Comparison of ENCODE assay signal across 11 mouse cellular contexts in genomic region chr5:12583293-12583834, GRCm38 (mm10).
DNase-seq lines count a peak whose midpoint lies in the region; ATAC-seq and TF ChIP-seq lines count a peak whose summit lies in the region.
"Had no signal": no experiment of that assay in that cellular context is flagged by ENCODE, and none has a peak within 500 bp of the region (broad histone marks: within the 10 kb centered on the region; RNA-seq: fewer than 3 reads in every experiment).

No protein-coding gene starts in this region.

- no peak overlapping the region for H3K9ac ChIP-seq in forebrain, embryonic 14.5 days (ENCODE audit: low read length)
- H3K9ac ChIP-seq in forebrain, postnatal 0 days, result no peak overlapping the region
- no peak overlapping the region for H3K9ac ChIP-seq in lung, postnatal 0 days (replicated peaks; ENCODE audit: low read depth)
- no peak overlapping the region for H3K9ac ChIP-seq in embryonic facial prominence, embryonic 13.5 days

- 0 out of 2 replicates have a peak, but pooled peaks cover 2% of the 10 kb centered on the region for H3K9me3 ChIP-seq in forebrain, embryonic 14.5 days (replicated peaks; ENCODE audit: control insufficient read depth, low read length)
- H3K9me3 ChIP-seq in forebrain, postnatal 0 days (ENCODE audit: low read length), result no peaks in the 10 kb centered on the region
- no peaks in the 10 kb centered on the region for H3K9me3 ChIP-seq in lung, postnatal 0 days (ENCODE audit: low read length)
- no peaks in the 10 kb centered on the region for H3K9me3 ChIP-seq in embryonic facial prominence, embryonic 13.5 days
- no peaks in the 10 kb centered on the region for H3K9me3 ChIP-seq in midbrain, embryonic 10.5 days (replicated peaks)
- H3K9me3 ChIP-seq: heart, embryonic 10.5 days; hindbrain, embryonic 10.5 days had no signal

- H3K4me1 ChIP-seq in forebrain, embryonic 14.5 days (ENCODE audit: control insufficient read depth, insufficient read depth, low read length), result no peaks in the 10 kb centered on the region
- no peaks in the 10 kb centered on the region for H3K4me1 ChIP-seq in forebrain, postnatal 0 days (ENCODE audit: insufficient read depth)
- no peaks in the 10 kb centered on the region for H3K4me1 ChIP-seq in lung, postnatal 0 days (ENCODE audit: insufficient read depth, low read depth, low read length)
- H3K4me1 ChIP-seq in embryonic facial prominence, embryonic 13.5 days, result peaks cover 15% of the 10 kb centered on the region
- no peaks in the 10 kb centered on the region; the same call in 1 of the 2 replicates for H3K4me1 ChIP-seq in midbrain, embryonic 10.5 days
- H3K4me1 ChIP-seq: heart, embryonic 10.5 days had no signal

- no peak for ATAC-seq in forebrain, embryonic 14.5 days
- ATAC-seq in forebrain, postnatal 0 days, result no peak
- ATAC-seq in lung, postnatal 0 days, result no peak
- no peak for ATAC-seq in embryonic facial prominence, embryonic 13.5 days (ENCODE audit: insufficient number of reproducible peaks, insufficient read depth, low FRiP score, low TSS enrichment, low read depth)

- peak; percentile 22 for DNase-seq in forebrain, embryonic 14.5 days (ENCODE audit: low spot score)
- no peak for DNase-seq in forebrain, postnatal 0 days
- DNase-seq in lung, postnatal 0 days (ENCODE audit: low spot score), result peak; percentile 17
- DNase-seq in lung, adult 18-20 months, result no peak
- DNase-seq in midbrain, embryonic 10.5 days (ENCODE audit: low spot score), result no peak
- no peak for DNase-seq in left cerebral cortex, postnatal 10 days (ENCODE audit: extremely low spot score in 1 of 2, low spot score in 2 of 2)
- DNase-seq: left cerebral cortex, postnatal 4 days had no signal

- no peaks in the 10 kb centered on the region for H3K36me3 ChIP-seq in forebrain, embryonic 14.5 days (ENCODE audit: control insufficient read depth, insufficient read depth, low read length)
- no peaks in the 10 kb centered on the region for H3K36me3 ChIP-seq in forebrain, postnatal 0 days (ENCODE audit: insufficient read depth)
- no peaks in the 10 kb centered on the region for H3K36me3 ChIP-seq in lung, postnatal 0 days (ENCODE audit: insufficient read depth, low read length)
- peaks cover 9% of the 10 kb centered on the region; the same call in 1 of the 2 replicates for H3K36me3 ChIP-seq in embryonic facial prominence, embryonic 13.5 days
- H3K36me3 ChIP-seq in myocyte (ENCODE audit: control insufficient read depth, insufficient read depth), result peaks cover 8% of the 10 kb centered on the region
- no peaks in the 10 kb centered on the region for H3K36me3 ChIP-seq in midbrain, embryonic 10.5 days
- H3K36me3 ChIP-seq: heart, embryonic 10.5 days; hindbrain, embryonic 10.5 days had no signal

- H3K4me3 ChIP-seq in forebrain, embryonic 14.5 days (ENCODE audit: low read depth, low read length), result no peak overlapping the region
- H3K4me3 ChIP-seq in forebrain, postnatal 0 days (ENCODE audit: low read depth, low read length), result no peak overlapping the region
- no peak overlapping the region for H3K4me3 ChIP-seq in lung, postnatal 0 days (ENCODE audit: low read depth, low read length)
- no peak overlapping the region for H3K4me3 ChIP-seq in embryonic facial prominence, embryonic 13.5 days
- no peak overlapping the region for H3K4me3 ChIP-seq in myocyte
- no peak overlapping the region for H3K4me3 ChIP-seq in midbrain, embryonic 10.5 days
- H3K4me3 ChIP-seq: heart, embryonic 10.5 days; hindbrain, embryonic 10.5 days had no signal

- no peaks in the 10 kb centered on the region for H3K79me2 ChIP-seq in myocyte (ENCODE audit: control insufficient read depth, insufficient read depth)

- H3K27ac ChIP-seq in forebrain, embryonic 14.5 days (ENCODE audit: low read depth, low read length), result no peak overlapping the region
- no peak overlapping the region for H3K27ac ChIP-seq in forebrain, postnatal 0 days (ENCODE audit: low read depth, low read length)
- H3K27ac ChIP-seq in lung, postnatal 0 days (ENCODE audit: low read length), result no peak overlapping the region
- 0 out of 2 replicates have a peak overlapping the region, but pooled peaks have one; percentile 23 for H3K27ac ChIP-seq in embryonic facial prominence, embryonic 13.5 days
- H3K27ac ChIP-seq in midbrain, embryonic 10.5 days (replicated peaks), result no peak overlapping the region
- H3K27ac ChIP-seq: heart, embryonic 10.5 days; hindbrain, embryonic 10.5 days had no signal

- WGBS in forebrain, embryonic 14.5 days, result 77% methylated on average over 3 of the region's 3 CpGs
- WGBS in forebrain, postnatal 0 days, result 62% methylated on average over 3 of the region's 3 CpGs
- 47% methylated on average over 3 of the region's 3 CpGs for WGBS in lung, postnatal 0 days
- 20% methylated on average over 3 of the region's 3 CpGs for WGBS in embryonic facial prominence, embryonic 13.5 days
- 77% methylated on average over 3 of the region's 3 CpGs for WGBS in midbrain, embryonic 10.5 days

- no peak for TF ChIP-seq EP300 in lung, postnatal 0 days (IDR thresholded peaks at IDR 0.05)

- H3K27me3 ChIP-seq in forebrain, embryonic 14.5 days (replicated peaks; ENCODE audit: control insufficient read depth, insufficient read depth, low read length), result no peaks in the 10 kb centered on the region
- no peaks in the 10 kb centered on the region for H3K27me3 ChIP-seq in forebrain, postnatal 0 days (ENCODE audit: insufficient read depth, low read length)
- H3K27me3 ChIP-seq in lung, postnatal 0 days (replicated peaks; ENCODE audit: insufficient read depth, low read length), result no peaks in the 10 kb centered on the region
- no peaks in the 10 kb centered on the region for H3K27me3 ChIP-seq in embryonic facial prominence, embryonic 13.5 days
- no peaks in the 10 kb centered on the region for H3K27me3 ChIP-seq in myocyte (ENCODE audit: control insufficient read depth, insufficient read depth, insufficient read length)
- H3K27me3 ChIP-seq in midbrain, embryonic 10.5 days (ENCODE audit: low read depth, poor library complexity, severe bottlenecking), result no peaks in the 10 kb centered on the region

- TF ChIP-seq CTCF in forebrain, postnatal 0 days (IDR thresholded peaks at IDR 0.05; ENCODE audit: low read depth), result no peak
- TF ChIP-seq CTCF in lung, postnatal 0 days (IDR thresholded peaks at IDR 0.05), result no peak

- intact Hi-C loops in left cerebral cortex, postnatal 10 days (cut with DNase I), result no loop called here

- H3K4me2 ChIP-seq in forebrain, embryonic 14.5 days (ENCODE audit: low read length), result no peak overlapping the region
- H3K4me2 ChIP-seq in forebrain, postnatal 0 days (ENCODE audit: low read depth), result no peak overlapping the region
- H3K4me2 ChIP-seq in lung, postnatal 0 days (replicated peaks; ENCODE audit: low read depth, low read length), result no peak overlapping the region
- H3K4me2 ChIP-seq in embryonic facial prominence, embryonic 13.5 days, result no peak overlapping the region
- H3K4me2 ChIP-seq in myocyte (ENCODE audit: low read depth), result peak overlapping the region; percentile 39

- no peak overlapping the region for H3ac ChIP-seq in myocyte (ENCODE audit: control insufficient read depth, insufficient read length)

- no peak for TF ChIP-seq POLR2A in myocyte (IDR thresholded peaks at IDR 0.05; ENCODE audit: insufficient read length, low read depth)

TF ChIP-seq in myocyte, 11 proteins besides CTCF, POLR2A, EP300 and RAD21:
- TF ChIP-seq MYOD1 (IDR thresholded peaks at IDR 0.05; ENCODE audit: control insufficient read depth in 1 of 3, insufficient read length in 2 of 3, low read depth in 2 of 3) (peak in 1 of 3 experiments; percentile 39), TCF3 (IDR thresholded peaks at IDR 0.05; ENCODE audit: insufficient read length, low read depth) (no peak), MYOG (IDR thresholded peaks at IDR 0.05; ENCODE audit: control insufficient read depth in 1 of 3, insufficient read depth in 1 of 3, insufficient read length in 2 of 3, low read depth in 2 of 3) (peak in 1 of 3 experiments; percentile 17), SRF (IDR thresholded peaks at IDR 0.05; ENCODE audit: control insufficient read depth, insufficient read length, low read depth) (no peak), E2F4 (IDR thresholded peaks at IDR 0.05; ENCODE audit: insufficient read depth) (no peak), USF1 (IDR thresholded peaks at IDR 0.05; ENCODE audit: low read depth) (no peak), REST (IDR thresholded peaks at IDR 0.05; ENCODE audit: insufficient read depth, insufficient read length) (no peak), CEBPB (IDR thresholded peaks at IDR 0.05; ENCODE audit: insufficient read depth, poor library complexity, severe bottlenecking) (no peak), POLR2AphosphoS2 (IDR thresholded peaks at IDR 0.05; ENCODE audit: insufficient read length, low read depth) (no peak), TCF12 (IDR thresholded peaks at IDR 0.05; ENCODE audit: insufficient read depth, poor library complexity, severe bottlenecking) (no peak), MAX (IDR thresholded peaks at IDR 0.05; ENCODE audit: low read depth) (no peak)

Comparison
In these comparisons a context has a peak if more than half of its experiments do, and no peak if none do; other contexts are left out.
1. DNase-seq: peak in forebrain, embryonic 14.5 days (single experiment) and lung, postnatal 0 days (single experiment); none in forebrain, postnatal 0 days (single experiment), lung, adult 18-20 months (0 of 2), midbrain, embryonic 10.5 days (single experiment) and left cerebral cortex, postnatal 10 days (0 of 2).